In genomic region chr17:86128198-86128597, GRCm38 (mm10) we compare ENCODE assay signal across 29 mouse cellular contexts. TPM values are rescaled to one million over a fixed set of nuclear protein-coding genes. Genes with fewer than 3 reads are reported as not detected.
A peak's percentile ranks its signal among the peaks of the same experiment; 100 is the strongest.
DNase-seq lines count a peak whose midpoint lies in the region; ATAC-seq and TF ChIP-seq lines count a peak whose summit lies in the region.
"Had no signal": no experiment of that assay in that cellular context is flagged by ENCODE, and none has a peak within 500 bp of the region (broad histone marks: within the 10 kb centered on the region; RNA-seq: fewer than 3 reads in every experiment).

No protein-coding gene starts in this region.

- no peaks in the 10 kb centered on the region for H3K27me3 ChIP-seq in lung, postnatal 0 days (replicated peaks; ENCODE audit: insufficient read depth, low read length)
- H3K27me3 ChIP-seq in midbrain, embryonic 16.5 days (ENCODE audit: control insufficient read depth, insufficient read depth, low read depth, low read length) = no peaks in the 10 kb centered on the region
- H3K27me3 ChIP-seq: kidney, embryonic 15.5 days; limb, embryonic 13.5 days; liver, embryonic 12.5 days had no signal

- H3K36me3 ChIP-seq in lung, postnatal 0 days (ENCODE audit: insufficient read depth, low read length) = 0 out of 2 replicates have a peak, but pooled peaks cover 18% of the 10 kb centered on the region
- peaks cover 7% of the 10 kb centered on the region for H3K36me3 ChIP-seq in midbrain, embryonic 16.5 days (ENCODE audit: control insufficient read depth, insufficient read depth, low read length)

- TF ChIP-seq EP300 in lung, postnatal 0 days (IDR thresholded peaks at IDR 0.05) = no peak

- DNase-seq in lung, postnatal 36 days = peak; percentile 8
- no peak for DNase-seq in lung, postnatal 0 days (ENCODE audit: low spot score)
- DNase-seq in testis, postnatal 14 days (ENCODE audit: low spot score) = no peak
- DNase-seq in left cerebral cortex, postnatal 14 days (ENCODE audit: low spot score in 2 of 2) = no peak
- DNase-seq: adrenal gland, adult 2 months; cerebellum, adult 9-10 months; gastrocnemius, adult 2 months; gastrocnemius, postnatal 36 days; heart, postnatal 14 days; kidney, adult 18-20 months; kidney, postnatal 25 days; lung, adult 18-20 months; lung, postnatal 10 days; thymus, adult 18-20 months; thymus, postnatal 25 days had no signal

- H3K4me3 ChIP-seq in lung, postnatal 0 days (ENCODE audit: low read depth, low read length) = no peak overlapping the region
- H3K4me3 ChIP-seq in midbrain, embryonic 16.5 days (ENCODE audit: low read depth, low read length) = no peak overlapping the region
- H3K4me3 ChIP-seq: erythroblast, embryonic 14.5 days; gastrocnemius, adult 2 months; hindbrain, embryonic 10.5 days; kidney, embryonic 15.5 days; layer of hippocampus, adult 2 months; left cerebral cortex, adult 2 months; limb, embryonic 13.5 days; liver, embryonic 12.5 days had no signal

- no peaks in the 10 kb centered on the region for H3K9me3 ChIP-seq in lung, postnatal 0 days (ENCODE audit: low read length)
- no peaks in the 10 kb centered on the region for H3K9me3 ChIP-seq in midbrain, embryonic 16.5 days (replicated peaks; ENCODE audit: control insufficient read depth, low read length, poor library complexity, severe bottlenecking)
- H3K9me3 ChIP-seq: hindbrain, embryonic 10.5 days; kidney, embryonic 15.5 days; limb, embryonic 13.5 days; liver, embryonic 12.5 days had no signal

- WGBS in lung, postnatal 0 days = 92% methylated on average over 5 of the region's 5 CpGs
- WGBS in midbrain, embryonic 16.5 days = 95% methylated on average over 5 of the region's 5 CpGs

- H3K9ac ChIP-seq in lung, postnatal 0 days (replicated peaks; ENCODE audit: low read depth) = no peak overlapping the region
- no peak overlapping the region for H3K9ac ChIP-seq in midbrain, embryonic 16.5 days (ENCODE audit: low read depth, low read length)
- H3K9ac ChIP-seq: kidney, embryonic 15.5 days; limb, embryonic 13.5 days; liver, embryonic 12.5 days had no signal

- TF ChIP-seq CTCF in lung, postnatal 0 days (IDR thresholded peaks at IDR 0.05) = no peak

- intact Hi-C loops in left cerebral cortex, postnatal 14 days (cut with DNase I) = loop anchor here (10.0 kb wide), 1 partner anchor 463 kb away; no protein-coding TSS in a partner anchor

- H3K4me1 ChIP-seq in lung, postnatal 0 days (ENCODE audit: insufficient read depth, low read depth, low read length) = no peaks in the 10 kb centered on the region
- H3K4me1 ChIP-seq in midbrain, embryonic 16.5 days (ENCODE audit: control insufficient read depth, insufficient read depth, low read length) = no peaks in the 10 kb centered on the region
- H3K4me1 ChIP-seq: hindbrain, embryonic 10.5 days; kidney, embryonic 15.5 days; limb, embryonic 13.5 days; liver, embryonic 12.5 days had no signal

- no peak overlapping the region for H3K27ac ChIP-seq in lung, postnatal 0 days (ENCODE audit: low read length)
- no peak overlapping the region for H3K27ac ChIP-seq in midbrain, embryonic 16.5 days (ENCODE audit: low read length)
- H3K27ac ChIP-seq: gastrocnemius, adult 2 months; hindbrain, embryonic 10.5 days; kidney, embryonic 15.5 days; layer of hippocampus, adult 2 months; left cerebral cortex, adult 2 months; limb, embryonic 13.5 days; liver, embryonic 12.5 days had no signal

- no peak overlapping the region for H3K4me2 ChIP-seq in lung, postnatal 0 days (replicated peaks; ENCODE audit: low read depth, low read length)
- no peak overlapping the region for H3K4me2 ChIP-seq in midbrain, embryonic 16.5 days (ENCODE audit: low read length)
- H3K4me2 ChIP-seq: kidney, embryonic 15.5 days; limb, embryonic 13.5 days; liver, embryonic 12.5 days; midbrain, embryonic 11.5 days had no signal

- no peak for ATAC-seq in lung, postnatal 0 days
- ATAC-seq in common myeloid progenitor, adult 5-6 weeks (replicated peaks; ENCODE audit: low read depth, poor library complexity, severe bottlenecking) = 0 out of 2 replicates have a peak, but pooled peaks have one; percentile 22
- ATAC-seq in monocyte, adult 5-6 weeks (replicated peaks; ENCODE audit: insufficient number of reproducible peaks, low FRiP score, low TSS enrichment, poor library complexity, severe bottlenecking) = peak; percentile 86
- ATAC-seq in midbrain, embryonic 16.5 days = no peak
- ATAC-seq: activated CD4-positive, CD25-positive, alpha-beta regulatory T cell, adult 4 months; forebrain, embryonic 16.5 days; hindbrain, embryonic 16.5 days; liver, embryonic 12.5 days had no signal

RNA-seq across cellular contexts. Expression of gene Srbd1, which starts 16.8 kb away (rescaled TPM):
- polyA plus RNA-seq in lung, postnatal 0 days (2015; fragmentation: Nextera tagmentation; extraction: Ambion mirVana) = 4.0 and 6.4 TPM in 2 replicates
- total RNA-seq in common myeloid progenitor, adult 5-6 weeks (2017) = 25.4 and 35.6 TPM in 2 replicates
- total RNA-seq in monocyte, adult 5-6 weeks (2017) = 17.4 to 29.5 TPM (median 26.5 TPM) in 3 replicates
- 15.5 and 15.7 TPM in 2 replicates for polyA plus RNA-seq in midbrain, embryonic 16.5 days (2015; fragmentation: Nextera tagmentation; extraction: Ambion mirVana)
- total RNA-seq in left cerebral cortex, postnatal 14 days (2021) = 10 to 100 TPM; 13.5 to 13.6 TPM

RNA-seq across cellular contexts. Expression of gene Prkce, which starts 39.4 kb away (rescaled TPM):
- polyA plus RNA-seq in lung, postnatal 0 days (2015; fragmentation: Nextera tagmentation; extraction: Ambion mirVana) = 10.6 and 10.9 TPM in 2 replicates
- 6.4 and 9.7 TPM in 2 replicates for total RNA-seq in common myeloid progenitor, adult 5-6 weeks (2017)
- total RNA-seq in monocyte, adult 5-6 weeks (2017) = 15.6 to 21.1 TPM (median 15.9 TPM) in 3 replicates
- polyA plus RNA-seq in midbrain, embryonic 16.5 days (2015; fragmentation: Nextera tagmentation; extraction: Ambion mirVana) = 34.8 and 41.5 TPM in 2 replicates
- total RNA-seq in left cerebral cortex, postnatal 14 days (2021) = 100 to 1,000 TPM; 248 to 271 TPM

Comparison
In these comparisons a context has a peak if more than half of its experiments do, and no peak if none do; other contexts are left out.
1. ATAC-seq: peak in common myeloid progenitor, adult 5-6 weeks (single experiment) and monocyte, adult 5-6 weeks (single experiment); none in lung, postnatal 0 days (single experiment) and midbrain, embryonic 16.5 days (single experiment).
2. RNA of gene Prkce, which starts 39.4 kb away (total RNA-seq): 248 to 271 TPM in left cerebral cortex, postnatal 14 days; 15.6 to 21.1 TPM in monocyte, adult 5-6 weeks and 6.4 to 9.7 TPM in common myeloid progenitor, adult 5-6 weeks; every median in the first group is over 10 times any median in the second.